Mouse (Mus musculus) cortical plate, adult 2 months (tissue): ENCODE measurements around the gene Wdr60.

Experiments
- CTCF ChIP-seq: fragments of 200-500 bp; IDR thresholded peaks from 2 replicates; pipeline ENCODE4 v1.5.1; 2011; ENCODE audit warnings: mild to moderate bottlenecking, control low read depth, low read length; ENCODE audit not compliant: insufficient read depth; ENCODE audit errors: extremely low read depth
- POLR2A ChIP-seq: fragments of 200-500 bp; IDR thresholded peaks from 2 replicates; pipeline ENCODE4 v1.6.1; 2011; ENCODE audit warnings: mild to moderate bottlenecking, low read length, control low read depth; ENCODE audit not compliant: insufficient read depth; ENCODE audit errors: extremely low read depth

- TF ChIP-seq CTCF (no peak), POLR2A (no peak)
Observed at GRCm38 (mm10) chr12:116269450-116269849, 6.6 kb upstream of the Wdr60 start.
